Mouse (Mus musculus) macrophage (primary cell): Measurements from ENCODE around the gene Abi1. TPM values are rescaled to one million over a fixed set of nuclear protein-coding genes. Genes with fewer than 3 reads are reported as not detected.
A peak's percentile ranks its signal among the peaks of the same experiment; 100 is the strongest.
"Not testable (repeated sequence)": the region's sequence is repeated elsewhere in the genome, so short reads cannot be mapped to it uniquely, and the experiment has no call there.

ENCODE experiments used
- H3K27ac ChIP-seq: fragments of 350-480 bp; formaldehyde crosslinking; 2 replicates; pipeline ENCODE4 v1.9.0; 2021
- H3K36me3 ChIP-seq: fragments of 350-480 bp; formaldehyde crosslinking; 2 replicates; pipeline ENCODE4 v1.9.0; 2021; ENCODE audit errors: inconsistent target
- H3K4me3 ChIP-seq: fragments of 350-480 bp; formaldehyde crosslinking; 2 replicates; pipeline ENCODE4 v1.9.0; 2021; ENCODE audit errors: inconsistent target
- H3K79me2 ChIP-seq: fragments of 350-480 bp; formaldehyde crosslinking; 2 replicates; pipeline ENCODE4 v1.9.0; 2021; ENCODE audit errors: inconsistent target
- WGBS: methylation state at CpG from one replicate; pipeline ENCODE4 v1.1.7; 2026; ENCODE audit warnings: inconsistent platforms; ENCODE audit not compliant: missing documents; 5-methylcytosine and 5-hydroxymethylcytosine counted together
- polyA plus RNA-seq: library from polyadenylated mRNA; stranded (reverse); fragments of 250-400 nt; gene quantifications from 3 replicates; pipeline ENCODE4 v1.2.4, GENCODE M21; 2018; ENCODE audit warnings: inconsistent platforms

Abi1 gene
- polyA plus RNA-seq, 1 experiment from 2014 or later: 184 TPM

DNA sequence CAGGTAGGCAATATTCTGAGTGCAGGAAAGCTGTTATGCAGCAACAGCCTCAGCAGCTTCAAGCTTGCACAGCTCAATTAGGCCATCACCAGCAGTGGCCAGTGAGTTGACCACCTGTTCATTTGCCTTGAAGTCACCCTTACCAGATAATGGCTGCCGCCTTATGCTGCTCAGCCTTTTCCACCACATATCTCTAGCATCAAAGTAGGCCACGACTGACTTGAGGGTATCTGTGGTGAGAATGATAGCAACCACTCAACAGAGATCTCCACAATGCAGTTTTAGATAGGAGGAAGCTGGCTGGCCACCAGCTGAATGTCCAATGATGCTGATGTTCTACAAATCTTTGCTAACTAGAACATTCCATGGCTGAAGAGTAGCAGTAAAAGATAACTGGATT, 20.9 kb downstream of the Abi1 start:
- peaks cover 97% of the 10 kb centered on the region for H3K79me2 ChIP-seq
- H3K4me3 ChIP-seq: no peak overlapping the region
- no peaks in the 10 kb centered on the region for H3K36me3 ChIP-seq
- WGBS: 90% methylated on average over 2 of the region's 2 CpGs
- H3K27ac ChIP-seq: no peak overlapping the region

DNA sequence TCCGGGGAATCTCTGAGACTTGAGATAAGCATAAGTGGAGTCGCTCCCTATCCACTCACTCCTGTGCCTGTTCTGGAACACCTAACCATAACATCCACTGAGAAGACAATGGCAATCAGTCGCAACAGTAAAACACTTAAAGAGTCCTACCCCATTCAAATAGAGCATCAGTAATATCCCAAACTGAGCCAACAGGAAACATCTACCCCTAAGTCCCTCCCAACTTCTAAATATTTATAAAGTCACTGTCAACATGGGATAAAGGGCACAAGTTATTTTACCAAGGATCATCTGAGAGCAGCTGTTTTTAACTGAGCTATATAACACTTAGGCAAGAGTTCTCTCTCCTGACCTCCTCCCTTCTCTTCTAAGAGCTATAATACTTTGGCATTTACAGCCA, 23.9 kb downstream of the Abi1 start:
- H3K79me2 ChIP-seq: peaks cover 77% of the 10 kb centered on the region
- no peaks in the 10 kb centered on the region for H3K36me3 ChIP-seq
- 95% methylated on average over 3 of the region's 3 CpGs for WGBS
- no peak overlapping the region for H3K4me3 ChIP-seq
- no peak overlapping the region for H3K27ac ChIP-seq

DNA sequence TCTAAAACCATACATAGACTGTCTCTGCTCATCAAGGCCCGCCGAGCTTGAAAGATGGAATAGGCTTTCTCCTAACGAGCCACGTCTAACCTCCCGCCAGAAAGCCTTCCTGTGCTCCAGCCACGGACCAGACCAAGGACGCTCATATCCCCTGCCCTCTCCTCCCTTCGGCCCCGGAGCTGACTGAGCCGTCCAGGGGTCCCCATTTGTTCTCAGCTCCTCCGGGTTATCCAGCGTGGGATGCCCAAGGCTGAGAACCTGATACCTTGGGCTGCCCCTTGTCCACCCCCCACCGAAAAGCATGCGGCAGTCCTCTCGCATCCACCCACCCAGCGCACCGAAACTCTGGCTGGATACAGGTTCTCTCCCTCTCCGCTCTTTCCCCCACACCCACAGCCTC, 24.7 kb downstream of the Abi1 start:
- Histone ChIP-seq H3K4me3 (no peak overlapping the region), H3K79me2 (peaks cover 74% of the 10 kb centered on the region), H3K27ac (no peak overlapping the region), H3K36me3 (no peaks in the 10 kb centered on the region)
- WGBS: 90% methylated on average over 18 of the region's 18 CpGs

DNA sequence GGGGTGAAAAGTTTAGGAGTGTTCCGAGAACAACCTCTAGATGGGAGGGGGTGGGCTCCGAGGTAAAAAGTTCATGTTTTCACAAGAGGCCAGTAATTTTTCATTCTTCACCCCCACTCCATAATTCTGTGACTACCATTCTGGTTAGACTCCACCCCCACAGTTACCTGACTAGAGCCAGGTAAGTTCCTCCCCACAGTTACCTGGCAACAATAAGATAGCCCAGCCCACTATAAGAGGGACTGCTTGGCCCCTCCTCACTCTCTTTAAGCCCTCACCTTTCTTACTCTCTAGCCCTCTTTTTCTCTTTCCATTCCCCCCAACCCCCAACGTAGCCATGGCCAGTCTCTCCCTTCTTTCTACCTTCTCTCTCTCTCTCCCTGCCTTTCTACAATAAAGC, 25.1 kb downstream of the Abi1 start:
- H3K36me3 ChIP-seq, H3K4me3 ChIP-seq, H3K27ac ChIP-seq: not testable (repeated sequence)
- H3K79me2 ChIP-seq: peaks cover 70% of the 10 kb centered on the region
- WGBS: 89% methylated on average over 1 of the region's 3 CpGs

DNA sequence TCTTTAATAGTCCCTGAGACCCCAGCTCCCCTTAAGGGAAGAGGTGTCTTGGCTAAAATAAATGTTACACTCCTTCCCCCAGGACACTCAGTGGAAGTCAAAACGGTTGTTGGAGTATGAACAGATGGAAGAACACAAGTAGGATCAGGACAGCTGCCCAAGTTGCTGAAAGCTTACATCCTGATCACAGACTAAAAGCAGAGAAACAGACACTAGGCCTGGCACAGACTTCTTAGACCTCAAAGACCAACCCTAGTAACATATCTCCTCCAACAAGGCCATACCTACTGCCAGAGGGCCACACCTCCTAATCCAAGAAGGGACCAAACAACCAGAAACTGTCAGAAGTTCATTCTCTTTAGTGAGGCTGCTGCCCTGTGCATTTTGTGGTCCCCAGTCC, 31.8 kb downstream of the Abi1 start:
- 100% methylated on average over 1 of the region's 1 CpGs for WGBS

DNA sequence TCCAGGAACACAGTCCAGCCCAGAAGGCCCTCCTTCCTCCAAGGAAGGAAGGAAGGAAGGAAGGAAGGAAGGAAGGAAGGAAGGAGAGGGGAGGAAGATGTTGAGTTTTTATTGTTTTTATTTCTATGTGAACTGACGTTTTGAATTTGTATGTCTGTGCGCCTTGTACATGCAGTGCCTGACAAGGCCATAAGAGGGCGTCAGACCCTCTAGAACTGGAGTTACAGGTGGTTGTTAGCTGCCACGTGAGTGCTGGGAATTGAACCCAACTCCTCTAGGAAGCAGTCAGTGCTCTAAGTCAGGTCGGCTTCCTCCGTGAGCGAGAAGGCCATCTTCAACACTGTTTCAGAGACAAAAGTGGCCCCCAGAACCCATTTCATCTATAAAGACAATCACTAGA, 32.5 kb downstream of the Abi1 start:
- WGBS: 84% methylated on average over 7 of the region's 7 CpGs
- Histone ChIP-seq H3K27ac (no peak overlapping the region), H3K79me2 (peaks cover 84% of the 10 kb centered on the region), H3K36me3 (peaks cover 14% of the 10 kb centered on the region), H3K4me3 (no peak overlapping the region)

More for the DNA sequence above, 31.8 kb downstream of the Abi1 start:
- peaks cover 78% of the 10 kb centered on the region for H3K79me2 ChIP-seq
- no peak overlapping the region for H3K27ac ChIP-seq
- H3K4me3 ChIP-seq: no peak overlapping the region
- H3K36me3 ChIP-seq: peaks cover 14% of the 10 kb centered on the region

DNA sequence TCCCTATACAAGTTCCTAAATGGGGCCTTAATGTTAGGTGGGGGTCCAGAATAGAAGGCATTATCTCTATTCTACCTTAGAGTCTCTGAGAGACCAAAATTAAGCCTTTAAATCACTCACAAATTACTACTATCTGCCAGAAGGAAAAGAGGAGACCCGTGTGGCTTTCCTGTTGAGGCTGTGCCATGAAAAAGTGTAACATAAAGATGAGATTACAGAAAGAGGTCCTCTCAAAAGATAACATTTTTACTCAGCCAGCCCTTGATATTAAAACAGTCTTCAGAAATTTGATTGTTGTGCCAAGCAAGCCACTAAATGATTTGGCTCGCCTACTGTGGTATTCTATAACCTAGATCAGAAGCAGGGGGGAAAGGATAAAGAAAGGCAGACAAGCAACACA, 32.9 kb downstream of the Abi1 start:
- Histone ChIP-seq H3K79me2 (peaks cover 88% of the 10 kb centered on the region), H3K27ac (no peak overlapping the region)
- 76% methylated on average over 2 of the region's 2 CpGs for WGBS

DNA sequence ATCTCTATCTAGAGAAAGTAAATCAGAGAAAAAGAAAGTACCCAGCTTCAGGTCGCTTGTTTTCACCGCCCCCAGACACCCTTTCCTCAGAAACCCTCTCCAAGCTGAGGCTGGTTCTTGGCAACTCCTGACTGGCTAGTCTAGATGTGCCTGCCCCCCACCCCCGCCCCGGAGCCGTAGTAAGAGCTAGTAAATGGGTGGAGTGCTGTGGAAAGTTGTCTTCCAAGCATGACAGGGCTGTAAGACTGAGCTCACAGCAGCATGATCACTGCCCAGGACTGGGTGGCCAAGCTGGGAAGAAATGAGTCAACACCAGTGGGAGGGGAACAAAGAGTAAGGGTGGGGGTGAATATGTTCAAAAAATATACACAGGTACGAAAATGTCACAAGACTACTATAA, 33.8 kb downstream of the Abi1 start:
- peak overlapping the region; percentile 43 for H3K27ac ChIP-seq
- no peak overlapping the region for H3K4me3 ChIP-seq
- H3K36me3 ChIP-seq: peaks cover 14% of the 10 kb centered on the region
- WGBS: 54% methylated on average over 6 of the region's 6 CpGs
- peaks cover 90% of the 10 kb centered on the region for H3K79me2 ChIP-seq

More for the DNA sequence above, 32.9 kb downstream of the Abi1 start:
- Histone ChIP-seq H3K4me3 (no peak overlapping the region), H3K36me3 (peaks cover 14% of the 10 kb centered on the region)

DNA sequence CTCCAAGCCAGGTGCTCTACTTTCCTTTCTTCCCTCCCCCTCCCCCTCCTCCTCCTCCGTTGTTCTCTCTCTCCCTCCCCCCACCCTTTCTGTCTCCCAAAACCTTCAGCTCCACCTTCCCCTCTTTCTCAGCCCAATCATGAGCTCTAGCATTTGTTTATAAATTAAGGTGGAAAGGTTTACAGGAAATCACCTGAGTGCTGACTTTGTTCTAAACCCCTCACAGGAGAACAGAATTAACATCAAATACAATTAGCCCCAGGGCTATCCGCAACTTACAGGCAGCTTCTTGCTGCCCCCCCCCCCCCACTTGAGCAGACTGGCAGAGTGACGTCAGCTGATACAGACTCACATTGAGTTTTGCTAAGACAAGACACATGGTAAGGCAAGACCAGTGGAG, 37.4 kb downstream of the Abi1 start:
- Histone ChIP-seq H3K4me3 (no peak overlapping the region), H3K27ac (no peak overlapping the region), H3K36me3 (no peaks in the 10 kb centered on the region), H3K79me2 (peaks cover 100% of the 10 kb centered on the region)
- WGBS: 100% methylated on average over 2 of the region's 3 CpGs

DNA sequence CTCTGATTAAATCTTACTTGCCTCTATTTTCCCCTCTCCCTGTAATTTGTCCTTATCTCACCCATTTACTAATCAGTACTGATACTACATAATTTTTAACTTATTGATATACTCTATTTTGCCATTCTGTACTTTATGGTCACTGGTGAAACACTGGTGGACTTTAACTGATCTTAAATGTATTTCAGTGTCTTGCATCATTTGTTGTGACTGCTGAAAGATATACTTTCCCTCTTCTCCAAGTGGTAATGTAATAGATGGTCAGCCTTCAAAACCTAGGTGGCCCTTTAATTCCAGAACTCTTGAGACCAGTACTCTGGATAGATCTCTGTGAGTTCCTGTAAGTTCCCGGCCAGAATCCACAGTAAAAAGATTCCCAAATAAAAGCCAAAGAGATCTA, 40.4 kb downstream of the Abi1 start:
- 90% methylated on average over 1 of the region's 1 CpGs for WGBS
- H3K4me3 ChIP-seq: no peak overlapping the region
- H3K36me3 ChIP-seq: no peaks in the 10 kb centered on the region
- peaks cover 100% of the 10 kb centered on the region for H3K79me2 ChIP-seq
- no peak overlapping the region for H3K27ac ChIP-seq

DNA sequence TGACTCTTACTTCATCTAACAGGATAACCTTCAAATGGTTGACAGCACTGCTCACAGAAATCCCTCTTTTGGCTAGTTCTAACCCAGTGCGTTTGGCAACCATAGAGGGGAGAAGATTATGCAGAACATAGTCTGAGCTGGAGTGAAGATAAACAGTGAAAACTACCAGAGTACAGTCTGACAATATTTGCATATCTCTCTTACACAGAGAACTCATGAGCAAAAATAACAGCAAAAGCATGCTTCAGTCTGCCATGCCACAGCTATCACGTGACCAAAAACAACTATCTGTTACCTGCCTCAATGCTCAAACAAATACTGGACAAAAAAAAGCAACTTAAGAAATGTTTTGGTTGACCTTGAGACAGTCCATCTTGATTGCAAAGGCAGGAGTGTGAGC, 41.2 kb downstream of the Abi1 start:
- Histone ChIP-seq H3K36me3 (peaks cover 8% of the 10 kb centered on the region), H3K27ac (no peak overlapping the region), H3K4me3 (no peak overlapping the region), H3K79me2 (peaks cover 100% of the 10 kb centered on the region)
- WGBS: 93% methylated on average over 2 of the region's 2 CpGs

DNA sequence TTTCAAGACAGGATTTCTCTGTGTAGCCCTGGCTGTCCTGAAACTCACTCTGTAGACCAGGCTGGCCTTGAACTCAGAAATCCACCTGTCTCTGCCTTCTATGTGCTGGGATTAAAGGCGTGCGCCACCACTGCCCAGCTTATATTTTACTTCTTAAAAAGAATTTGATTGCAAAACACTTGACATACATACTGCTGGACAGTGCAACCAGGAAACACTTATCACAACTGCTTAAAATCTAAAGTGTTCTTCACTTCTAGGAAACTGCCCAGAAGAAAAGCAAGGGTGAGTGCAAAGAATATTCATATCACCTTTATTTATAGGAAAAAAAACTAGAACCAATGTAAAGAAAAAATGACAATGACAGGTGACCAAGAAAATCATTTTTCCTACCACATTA, 42.0 kb downstream of the Abi1 start:
- H3K4me3 ChIP-seq: no peak overlapping the region
- 82% methylated on average over 2 of the region's 2 CpGs for WGBS
- peaks cover 100% of the 10 kb centered on the region for H3K79me2 ChIP-seq
- no peak overlapping the region for H3K27ac ChIP-seq
- H3K36me3 ChIP-seq: peaks cover 16% of the 10 kb centered on the region

DNA sequence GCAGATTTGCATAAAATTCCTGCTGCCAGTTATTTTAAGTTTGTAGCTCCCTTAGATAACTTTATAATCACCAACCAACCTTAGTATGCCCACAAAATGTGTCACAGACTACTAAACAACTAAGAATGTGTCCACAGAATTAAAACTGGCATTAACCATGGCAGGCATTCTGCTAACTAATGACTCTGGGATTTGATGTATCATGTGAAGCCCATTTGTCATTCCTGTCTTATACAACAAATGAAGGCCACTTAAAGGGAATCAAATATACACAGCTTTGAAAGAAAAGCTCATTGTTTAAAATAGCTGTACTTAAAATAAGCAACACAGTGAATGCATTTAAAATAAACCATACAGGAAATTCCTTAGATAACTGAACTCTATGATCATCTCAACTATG, 44.0 kb downstream of the Abi1 start:
- H3K79me2 ChIP-seq: peaks cover 100% of the 10 kb centered on the region
- no peak overlapping the region for H3K4me3 ChIP-seq
- no peak overlapping the region for H3K27ac ChIP-seq
- peaks cover 22% of the 10 kb centered on the region for H3K36me3 ChIP-seq

DNA sequence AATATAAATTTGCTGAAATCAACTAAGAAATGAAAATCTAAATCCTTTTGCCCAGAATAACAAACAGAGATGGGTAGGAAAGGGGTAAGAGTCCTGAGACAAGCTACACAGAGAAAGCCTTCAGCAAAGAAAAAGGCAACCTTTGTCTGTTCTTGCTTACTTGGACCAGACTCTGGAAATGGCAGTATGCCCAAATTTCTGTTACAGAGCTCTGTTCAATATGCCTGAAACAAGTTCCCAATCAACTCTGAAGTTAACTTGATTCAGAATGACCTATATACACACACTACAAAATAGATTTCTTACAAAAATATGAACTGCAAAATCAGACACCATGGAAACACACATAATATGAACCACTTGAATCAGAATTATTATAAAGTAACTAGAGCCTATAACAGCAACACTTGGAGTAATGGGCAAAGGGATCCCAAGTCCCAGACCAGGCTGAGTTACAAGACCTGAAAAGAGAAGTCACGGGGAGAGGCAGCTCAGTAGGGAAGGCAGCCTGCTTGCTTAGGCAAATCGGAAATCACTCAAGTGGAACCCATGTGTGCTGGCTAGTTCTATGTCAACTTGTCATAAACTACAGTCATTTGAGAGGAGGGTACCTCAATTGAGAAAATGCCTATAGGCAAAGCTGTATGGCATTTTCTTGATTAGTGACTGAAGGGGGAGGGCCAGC, 53.9 kb downstream of the Abi1 start:
- 86% methylated on average over 2 of the region's 2 CpGs for WGBS

DNA sequence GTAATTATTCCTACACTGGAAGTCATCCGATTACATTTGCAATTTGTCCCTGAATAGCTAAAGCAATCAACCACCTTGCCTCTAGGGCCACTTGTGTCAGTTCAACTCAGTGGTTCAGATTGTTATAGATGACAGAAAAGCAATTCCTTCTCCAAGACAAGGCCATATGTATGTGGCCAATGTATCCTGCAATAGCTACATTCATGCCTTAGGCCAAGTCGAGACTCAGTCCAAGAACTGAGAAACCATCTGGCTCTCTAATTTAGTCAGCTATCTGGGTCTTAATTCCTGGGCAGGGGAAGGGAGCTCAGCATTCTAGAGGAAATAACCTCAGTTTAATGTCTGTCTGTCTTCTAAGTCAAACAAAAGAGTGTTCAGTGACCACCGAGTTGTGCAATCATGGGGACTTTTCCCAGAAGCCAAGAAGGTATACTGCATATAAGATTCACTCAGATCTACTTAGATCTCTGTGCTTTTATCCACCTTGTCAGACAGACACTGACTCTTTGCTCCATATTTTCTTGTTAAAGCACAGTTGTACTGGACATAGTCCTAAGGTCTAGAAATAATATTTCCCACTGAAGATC, 62.6 kb downstream of the Abi1 start:
- H3K79me2 ChIP-seq: peaks cover 100% of the 10 kb centered on the region
- WGBS: 81% methylated on average over 3 of the region's 3 CpGs
- H3K27ac ChIP-seq: no peak overlapping the region
- no peaks in the 10 kb centered on the region for H3K36me3 ChIP-seq
- no peak overlapping the region for H3K4me3 ChIP-seq

More for the DNA sequence above, 53.9 kb downstream of the Abi1 start:
- H3K4me3 ChIP-seq: no peak overlapping the region
- no peak overlapping the region for H3K27ac ChIP-seq
- no peaks in the 10 kb centered on the region for H3K36me3 ChIP-seq
- peaks cover 100% of the 10 kb centered on the region for H3K79me2 ChIP-seq

DNA sequence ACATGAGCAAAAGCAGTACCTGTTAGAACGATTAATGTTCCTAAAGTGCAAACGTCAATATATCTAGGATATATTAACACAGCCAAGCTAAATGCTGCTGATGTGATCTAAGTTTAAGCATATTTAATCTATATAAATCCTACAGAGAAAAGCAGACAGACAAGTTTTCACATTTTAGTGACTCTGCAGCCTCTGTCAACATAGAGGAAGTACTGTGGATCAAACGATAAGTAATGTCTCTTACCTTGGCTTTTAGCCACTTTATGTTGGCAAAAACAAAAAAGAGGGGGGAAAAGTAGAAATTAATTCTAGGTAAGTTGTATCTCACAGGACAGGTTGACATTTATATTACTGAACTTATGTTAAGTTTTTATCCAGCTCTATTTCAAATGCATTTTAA, 77.1 kb downstream of the Abi1 start:
- Histone ChIP-seq H3K79me2 (peaks cover 100% of the 10 kb centered on the region), H3K36me3 (peaks cover 27% of the 10 kb centered on the region; the same call in 1 of the 2 replicates), H3K27ac (no peak overlapping the region), H3K4me3 (no peak overlapping the region)
- WGBS: 59% methylated on average over 3 of the region's 3 CpGs
